Mouse (Mus musculus): ENCODE results near the gene Cdc42ep1. TPM values are rescaled to one million over a fixed set of nuclear protein-coding genes. Genes with fewer than 3 reads are reported as not detected.
A peak's percentile ranks its signal among the peaks of the same experiment; 100 is the strongest.

Cdc42ep1 gene
- polyA plus RNA-seq, 1 experiment from 2014 or later = 109 TPM

DNA sequence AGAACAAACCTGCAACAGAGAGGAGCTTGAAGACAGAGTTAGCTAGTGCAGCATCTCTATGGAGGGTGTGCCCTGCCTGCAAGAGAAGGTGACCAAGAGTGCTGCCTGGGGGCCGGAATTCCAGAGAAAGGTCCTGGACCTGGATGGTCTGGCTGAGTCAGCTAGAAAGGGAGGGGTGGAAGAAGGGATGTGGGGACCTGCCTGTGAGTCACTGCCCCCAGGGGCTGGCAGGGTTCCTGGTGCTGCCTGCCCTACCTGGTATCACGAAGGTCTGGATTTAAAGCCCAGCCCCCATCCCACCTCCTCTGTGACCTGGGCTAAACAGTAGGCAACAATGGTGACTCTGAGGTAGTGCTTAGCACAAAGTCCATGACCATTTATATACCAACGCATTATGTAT is 35.3 kb upstream of the Cdc42ep1 start:
- Histone ChIP-seq H3K27me3 (peaks cover 5% of the 10 kb centered on the region; the same call in 1 of the 2 replicates), H3K27ac (no peak overlapping the region), H3K4me3 (no peak overlapping the region), H3K9me3 (no peaks in the 10 kb centered on the region), H3K9ac (no peak overlapping the region), H3K4me1 (peaks cover 49% of the 10 kb centered on the region), H3K36me3 (no peaks in the 10 kb centered on the region), H3K4me2 (no peak overlapping the region)
- WGBS = 61% methylated on average over 3 of the region's 3 CpGs
- no peak for ATAC-seq (ENCODE audit: borderline replicate concordance, extremely low read depth, low FRiP score, low TSS enrichment)

DNA sequence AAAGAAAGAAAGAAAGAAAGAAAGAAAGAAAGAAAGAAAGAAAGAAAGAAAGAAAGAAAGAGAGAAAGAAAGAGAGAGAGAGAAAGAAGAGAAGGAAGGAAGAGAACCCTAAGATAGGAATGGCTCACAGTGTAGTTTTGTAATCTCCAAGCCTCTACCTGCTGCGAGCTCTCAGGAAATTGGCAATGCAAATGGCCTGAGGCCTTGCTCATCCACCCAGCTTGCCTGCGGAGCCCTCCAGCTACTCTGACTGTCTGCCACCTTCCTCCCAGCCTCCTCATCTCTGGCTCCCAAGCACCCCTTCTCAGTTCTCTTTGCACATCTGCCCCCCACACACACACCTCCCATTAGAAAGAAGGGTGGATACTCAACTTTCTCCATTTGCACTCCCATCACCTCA is 33.4 kb upstream of the Cdc42ep1 start:
- WGBS = 93% methylated on average over 2 of the region's 2 CpGs
- Histone ChIP-seq H3K27ac (no peak overlapping the region), H3K4me1 (peaks cover 32% of the 10 kb centered on the region), H3K4me3 (no peak overlapping the region), H3K9ac (no peak overlapping the region), H3K36me3 (no peaks in the 10 kb centered on the region), H3K27me3 (no peaks in the 10 kb centered on the region), H3K9me3 (no peaks in the 10 kb centered on the region), H3K4me2 (no peak overlapping the region)
- ATAC-seq (ENCODE audit: borderline replicate concordance, extremely low read depth, low FRiP score, low TSS enrichment) = no peak

DNA sequence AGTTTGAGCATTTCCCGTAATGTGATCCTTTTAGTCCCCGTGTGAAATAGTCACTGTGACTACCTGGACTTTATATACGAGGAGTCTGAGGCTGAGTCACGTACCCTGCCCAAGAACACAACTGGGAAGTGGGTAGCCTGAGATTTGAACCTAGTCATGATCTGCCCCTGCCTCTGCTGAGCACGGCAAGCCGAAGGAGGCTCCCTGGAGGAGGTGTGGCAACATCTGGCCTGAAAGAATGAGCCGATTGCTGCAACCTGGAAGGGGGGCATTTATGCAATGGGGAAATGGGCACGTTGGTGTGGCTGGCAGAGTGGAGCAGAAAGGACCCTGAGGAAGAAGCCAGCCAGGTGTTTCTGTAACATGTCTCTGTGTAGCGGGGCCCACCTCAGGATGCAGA is 32.7 kb upstream of the Cdc42ep1 start:
- peaks cover 27% of the 10 kb centered on the region for H3K4me1 ChIP-seq
- H3K4me3 ChIP-seq = no peak overlapping the region
- H3K27ac ChIP-seq = no peak overlapping the region
- no peak overlapping the region for H3K9ac ChIP-seq
- H3K27me3 ChIP-seq = no peaks in the 10 kb centered on the region
- H3K36me3 ChIP-seq = no peaks in the 10 kb centered on the region
- ATAC-seq (ENCODE audit: borderline replicate concordance, extremely low read depth, low FRiP score, low TSS enrichment) = no peak
- no peaks in the 10 kb centered on the region for H3K9me3 ChIP-seq
- H3K4me2 ChIP-seq = no peak overlapping the region; the same call in 1 of the 2 replicates
- WGBS = 35% methylated on average over 9 of the region's 9 CpGs

DNA sequence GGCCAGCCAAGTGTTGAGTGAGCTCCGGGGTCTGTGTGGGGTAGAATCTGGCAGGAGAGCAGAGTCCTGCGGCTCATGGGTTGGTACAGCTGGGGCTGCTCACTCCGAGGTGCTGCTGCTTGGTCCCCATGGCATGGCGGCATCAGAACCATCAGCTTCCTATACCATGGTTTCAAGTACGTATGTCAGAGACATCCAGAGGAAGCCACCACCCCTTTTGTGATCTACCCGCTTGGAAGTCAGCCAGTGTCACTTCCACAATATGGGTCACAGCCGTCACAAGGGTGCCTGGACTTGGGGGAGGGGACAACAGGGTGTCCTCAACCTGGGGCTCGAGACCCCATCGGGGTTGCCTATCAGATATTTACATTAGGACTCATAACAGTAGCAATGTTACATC is 32.3 kb upstream of the Cdc42ep1 start:
- Histone ChIP-seq H3K9ac (no peak overlapping the region), H3K9me3 (no peaks in the 10 kb centered on the region), H3K36me3 (no peaks in the 10 kb centered on the region), H3K4me2 (no peak overlapping the region; the same call in 1 of the 2 replicates), H3K27ac (no peak overlapping the region), H3K4me3 (no peak overlapping the region), H3K4me1 (peaks cover 27% of the 10 kb centered on the region), H3K27me3 (no peaks in the 10 kb centered on the region)
- 34% methylated on average over 9 of the region's 9 CpGs for WGBS
- ATAC-seq (ENCODE audit: borderline replicate concordance, extremely low read depth, low FRiP score, low TSS enrichment) = no peak

DNA sequence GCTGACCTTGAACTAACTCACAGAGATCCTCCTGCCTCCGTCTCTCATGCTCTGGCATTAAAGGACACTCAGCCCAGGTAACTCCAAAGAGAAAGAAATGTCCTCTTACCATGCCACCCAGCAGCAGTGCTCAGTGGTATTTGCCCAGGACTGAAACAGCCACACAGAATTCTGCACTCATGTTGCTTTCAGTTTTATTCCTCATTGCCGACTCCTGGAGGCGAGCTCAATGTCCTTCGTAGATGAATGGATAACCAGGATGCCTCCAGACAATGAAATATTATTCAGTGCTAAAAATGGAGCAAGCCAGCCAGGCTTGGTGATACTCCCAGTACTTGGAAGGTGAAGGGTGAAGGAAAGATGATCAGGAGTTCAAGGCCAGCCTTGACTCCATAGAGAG is 28.8 kb upstream of the Cdc42ep1 start:
- Histone ChIP-seq H3K27ac (no peak overlapping the region), H3K4me3 (no peak overlapping the region), H3K4me1 (peaks cover 20% of the 10 kb centered on the region), H3K4me2 (no peak overlapping the region), H3K27me3 (no peaks in the 10 kb centered on the region), H3K36me3 (no peaks in the 10 kb centered on the region), H3K9ac (no peak overlapping the region), H3K9me3 (no peaks in the 10 kb centered on the region)
- no peak for ATAC-seq (ENCODE audit: borderline replicate concordance, extremely low read depth, low FRiP score, low TSS enrichment)
- WGBS = 88% methylated on average over 4 of the region's 4 CpGs

DNA sequence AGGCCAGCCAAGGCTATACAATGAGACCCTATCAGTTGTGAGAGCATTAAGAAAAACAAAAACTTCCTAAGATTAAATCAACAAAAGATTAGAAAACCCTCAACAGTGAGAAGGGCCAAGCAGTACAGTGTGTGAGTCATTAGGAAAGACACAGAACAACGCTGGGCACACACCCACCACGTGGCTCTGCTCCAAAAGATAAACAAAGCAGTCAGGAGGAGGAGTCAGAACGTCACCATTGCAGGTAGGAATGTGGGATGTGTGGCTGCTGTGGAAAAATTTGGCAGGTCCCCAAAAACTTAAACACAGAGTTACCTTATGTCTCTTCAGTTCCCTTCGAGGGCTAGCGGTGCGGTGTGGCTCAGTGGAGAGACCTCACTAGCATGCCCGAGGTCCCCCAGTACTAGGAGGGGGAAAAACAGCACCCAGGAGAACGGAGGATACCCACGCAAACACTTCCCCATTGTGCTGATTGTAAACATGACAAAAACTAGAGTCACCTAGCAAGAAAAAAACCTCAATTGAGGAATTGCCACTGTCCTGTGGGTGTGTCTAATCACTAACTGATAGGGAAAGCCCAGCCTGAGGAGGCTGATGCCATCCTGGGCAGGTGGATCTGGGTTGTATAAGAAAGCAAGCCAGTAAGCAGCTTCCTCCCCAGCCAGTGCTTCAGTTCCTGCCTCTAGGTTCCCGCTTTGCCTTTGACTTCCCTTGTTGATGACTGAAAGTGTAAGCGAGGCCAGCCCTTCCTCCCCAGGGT is 26.9 kb upstream of the Cdc42ep1 start:
- Histone ChIP-seq H3K4me2 (no peak overlapping the region), H3K27me3 (no peaks in the 10 kb centered on the region), H3K4me1 (peaks cover 13% of the 10 kb centered on the region), H3K9ac (no peak overlapping the region), H3K9me3 (no peaks in the 10 kb centered on the region), H3K27ac (peak overlapping the region; percentile 75), H3K4me3 (no peak overlapping the region), H3K36me3 (no peaks in the 10 kb centered on the region)
- WGBS = 25% methylated on average over 11 of the region's 11 CpGs
- ATAC-seq (ENCODE audit: borderline replicate concordance, extremely low read depth, low FRiP score, low TSS enrichment) = peak; percentile 81

DNA sequence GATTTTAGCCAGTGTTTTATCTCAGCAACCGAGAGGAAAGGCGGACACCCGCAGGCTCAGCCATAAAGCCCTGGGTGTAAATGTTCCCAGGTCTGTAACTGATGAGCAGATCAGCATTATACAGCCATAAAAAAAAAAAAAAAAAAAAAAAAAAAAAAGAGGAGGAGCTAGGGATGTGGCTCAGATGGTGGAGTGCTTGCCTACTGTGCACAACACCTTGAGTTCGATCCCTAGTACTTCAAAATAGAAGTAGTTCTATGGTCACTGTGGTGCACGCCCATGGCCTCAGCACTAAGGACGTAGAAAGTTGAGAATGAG is 26.4 kb upstream of the Cdc42ep1 start:
- H3K9me3 ChIP-seq = no peaks in the 10 kb centered on the region
- H3K27me3 ChIP-seq = no peaks in the 10 kb centered on the region
- 58% methylated on average over 6 of the region's 6 CpGs for WGBS
- no peaks in the 10 kb centered on the region for H3K36me3 ChIP-seq
- no peak overlapping the region for H3K4me2 ChIP-seq
- H3K9ac ChIP-seq = no peak overlapping the region
- H3K4me3 ChIP-seq = no peak overlapping the region
- peaks cover 13% of the 10 kb centered on the region for H3K4me1 ChIP-seq
- H3K27ac ChIP-seq = peak overlapping the region; percentile 75
- ATAC-seq (ENCODE audit: borderline replicate concordance, extremely low read depth, low FRiP score, low TSS enrichment) = no peak

DNA sequence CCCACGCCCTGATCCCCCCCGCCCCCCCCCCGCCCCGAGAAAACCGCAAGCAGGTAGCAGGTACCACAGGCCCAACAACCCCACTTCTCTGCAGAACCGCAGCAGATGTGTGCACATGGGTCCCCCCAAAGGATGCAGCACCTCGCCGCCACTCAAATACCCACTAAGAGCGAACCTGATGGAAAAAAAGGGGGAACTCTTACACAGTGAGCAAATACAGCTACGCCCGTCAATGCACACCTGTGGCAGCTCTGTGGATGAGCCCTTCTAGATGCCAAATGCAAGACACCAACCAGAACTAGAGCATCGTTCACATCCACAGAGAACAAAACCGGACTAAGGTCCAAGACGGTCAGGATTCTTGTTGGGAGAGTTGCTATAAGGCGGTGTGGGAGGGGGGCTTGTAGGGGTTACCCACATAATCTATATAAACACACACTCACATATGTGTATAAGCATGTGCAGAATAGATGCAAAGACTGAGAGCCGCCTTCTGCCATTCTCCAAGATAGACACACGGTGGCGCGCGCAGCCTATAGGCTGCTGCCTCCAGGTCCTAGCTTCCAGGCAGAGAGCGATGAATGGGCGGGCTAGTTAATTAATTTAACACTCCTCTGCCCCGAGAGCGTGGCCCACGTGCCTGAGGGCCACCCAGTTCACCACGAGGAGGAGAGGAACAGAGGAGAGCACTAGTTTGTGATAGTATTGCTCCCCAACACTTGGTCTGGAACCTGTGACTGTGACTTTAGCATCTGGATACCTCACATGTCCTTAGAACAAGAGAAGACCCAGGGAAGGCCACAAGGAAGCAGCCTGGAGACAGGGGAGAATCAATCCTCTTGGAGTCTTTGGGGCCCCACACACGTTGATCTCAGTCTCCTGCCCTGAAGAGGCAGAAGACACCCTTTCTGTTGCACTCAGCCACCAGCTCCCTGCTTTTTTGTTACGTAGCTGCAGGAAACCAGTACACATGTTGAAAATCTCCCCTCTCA is 15.9 kb upstream of the Cdc42ep1 start:
- peaks cover 26% of the 10 kb centered on the region for H3K4me1 ChIP-seq
- H3K27ac ChIP-seq = 0 out of 2 replicates have a peak overlapping the region, but pooled peaks have one; percentile 0
- no peak overlapping the region for H3K4me3 ChIP-seq
- no peaks in the 10 kb centered on the region for H3K9me3 ChIP-seq
- no peaks in the 10 kb centered on the region for H3K36me3 ChIP-seq
- H3K27me3 ChIP-seq = no peaks in the 10 kb centered on the region
- no peak overlapping the region for H3K9ac ChIP-seq
- no peak overlapping the region for H3K4me2 ChIP-seq
- 19% methylated on average over 28 of the region's 28 CpGs for WGBS
- peak; percentile 66 for ATAC-seq (ENCODE audit: borderline replicate concordance, extremely low read depth, low FRiP score, low TSS enrichment)

DNA sequence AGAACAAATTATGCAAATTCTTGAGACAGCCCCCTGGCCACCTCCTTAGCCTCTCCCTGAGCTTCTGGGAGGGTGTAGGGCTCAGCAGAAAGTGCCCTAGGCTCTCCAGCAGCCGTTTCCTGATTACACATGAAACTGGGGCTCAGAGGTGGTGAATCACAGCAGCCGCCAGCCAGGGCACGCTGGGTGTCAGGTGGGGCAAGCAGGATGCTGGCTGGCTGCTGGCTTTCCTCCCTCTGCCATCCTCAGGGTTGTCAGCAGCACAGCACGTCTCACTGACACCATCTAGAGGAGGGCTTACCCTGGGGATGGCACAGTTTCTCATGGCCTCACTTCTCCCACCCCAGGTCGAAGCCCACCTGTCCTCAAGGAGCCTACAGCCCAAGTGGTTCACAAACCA is 14.1 kb upstream of the Cdc42ep1 start:
- ATAC-seq (ENCODE audit: borderline replicate concordance, extremely low read depth, low FRiP score, low TSS enrichment) = no peak
- no peaks in the 10 kb centered on the region for H3K27me3 ChIP-seq
- no peak overlapping the region for H3K4me2 ChIP-seq
- no peaks in the 10 kb centered on the region for H3K9me3 ChIP-seq
- no peaks in the 10 kb centered on the region for H3K36me3 ChIP-seq
- 19% methylated on average over 5 of the region's 5 CpGs for WGBS
- no peak overlapping the region for H3K9ac ChIP-seq
- 0 out of 2 replicates have a peak overlapping the region, but pooled peaks have one; percentile 13 for H3K27ac ChIP-seq
- H3K4me1 ChIP-seq = peaks cover 44% of the 10 kb centered on the region
- no peak overlapping the region for H3K4me3 ChIP-seq

DNA sequence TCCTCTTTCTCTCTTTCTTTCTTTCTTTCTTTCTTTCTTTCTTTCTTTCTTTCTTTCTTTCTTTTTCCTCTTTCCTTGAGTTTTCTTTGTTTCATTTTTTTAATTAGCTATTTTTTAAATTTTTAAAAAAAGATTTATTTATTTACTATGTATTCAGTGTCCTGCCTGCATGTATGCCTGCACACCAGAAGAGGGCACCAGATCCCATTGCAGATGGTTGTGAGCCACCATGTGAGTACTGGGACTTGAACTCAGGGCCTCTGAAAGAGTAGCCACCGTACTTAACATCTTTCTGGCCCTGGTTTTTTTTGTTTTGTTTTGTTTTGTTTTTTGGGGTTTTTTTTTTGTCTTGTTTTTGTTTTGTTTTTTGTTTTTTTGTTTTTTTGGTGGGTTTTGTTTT is 12.8 kb upstream of the Cdc42ep1 start:
- Histone ChIP-seq H3K4me1 (peaks cover 57% of the 10 kb centered on the region), H3K9me3 (no peaks in the 10 kb centered on the region), H3K27ac (no peak overlapping the region), H3K4me2 (no peak overlapping the region), H3K27me3 (no peaks in the 10 kb centered on the region), H3K4me3 (no peak overlapping the region), H3K36me3 (no peaks in the 10 kb centered on the region), H3K9ac (no peak overlapping the region)
- WGBS = 85% methylated on average over 1 of the region's 1 CpGs
- ATAC-seq (ENCODE audit: borderline replicate concordance, extremely low read depth, low FRiP score, low TSS enrichment) = no peak

DNA sequence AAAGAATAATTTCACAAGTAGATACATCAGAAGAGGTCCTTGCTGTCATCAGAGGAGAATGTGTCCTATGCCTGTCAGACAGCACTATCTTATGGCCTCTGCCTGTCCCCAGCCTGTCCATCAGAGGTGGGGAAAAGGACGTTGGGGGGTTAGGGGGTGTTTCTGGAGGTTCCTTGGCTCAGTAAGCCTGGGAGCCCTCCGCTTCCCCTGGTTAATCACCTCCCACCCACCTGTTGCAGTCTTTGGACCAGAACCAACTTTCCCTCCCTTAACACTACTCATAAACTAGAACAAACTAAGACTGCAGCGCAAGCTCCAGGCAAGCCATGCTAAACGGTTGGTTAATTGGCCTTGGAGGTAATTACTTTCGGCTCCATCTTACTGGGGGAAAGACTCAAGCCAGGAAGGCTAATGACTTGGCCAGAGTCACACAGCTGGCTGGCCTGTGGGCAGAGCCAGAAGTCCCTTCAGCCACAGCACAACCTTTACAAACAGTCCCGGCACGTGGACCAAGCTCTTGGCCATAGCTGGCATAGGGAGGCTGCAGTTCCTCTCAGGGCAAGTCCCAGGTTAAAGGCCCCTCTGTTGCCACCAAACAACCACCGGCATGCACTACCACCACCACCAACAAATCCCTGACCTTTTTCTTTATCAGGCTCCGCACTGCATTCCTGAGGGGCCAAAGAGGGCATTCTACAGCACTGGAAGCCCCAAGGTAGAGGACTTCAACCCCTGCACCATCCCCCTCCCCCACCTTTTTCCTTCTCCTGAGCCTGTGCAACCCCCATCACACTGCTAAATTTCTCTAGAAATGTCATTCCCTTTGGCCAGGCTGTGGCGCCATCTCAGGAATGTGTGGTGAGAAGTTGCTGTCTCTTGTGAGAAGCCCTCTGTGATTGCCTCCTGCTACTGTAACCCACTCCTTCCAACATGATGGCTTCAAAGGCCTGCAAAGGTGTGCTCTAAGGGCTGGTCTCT is 11.4 kb upstream of the Cdc42ep1 start:
- Histone ChIP-seq H3K27me3 (no peaks in the 10 kb centered on the region), H3K4me3 (peak overlapping the region; percentile 21; the same call in 1 of the 2 replicates), H3K4me2 (peak overlapping the region; percentile 46), H3K9ac (no peak overlapping the region), H3K4me1 (peaks cover 71% of the 10 kb centered on the region), H3K36me3 (no peaks in the 10 kb centered on the region), H3K9me3 (no peaks in the 10 kb centered on the region), H3K27ac (peak overlapping the region; percentile 93)
- 44% methylated on average over 10 of the region's 10 CpGs for WGBS
- no peak for ATAC-seq (ENCODE audit: borderline replicate concordance, extremely low read depth, low FRiP score, low TSS enrichment)

All from lung, embryonic 15.5 days (tissue).